Mouse (Mus musculus): Measurements from ENCODE around the gene Ercc8.

- TF ChIP-seq CTCF (IDR thresholded peaks at IDR 0.05; ENCODE audit: borderline replicate concordance, extremely low read depth, insufficient read depth, insufficient read length), result no peak
- no peak for TF ChIP-seq POLR2A (IDR thresholded peaks at IDR 0.05; ENCODE audit: borderline replicate concordance, extremely low read depth, insufficient read depth, insufficient read length, poor library complexity, severe bottlenecking)
These were observed 40.9 kb upstream of the Ercc8 start for GRCm38 (mm10) chr13:108117654-108118053.

Data from brain, embryonic 14.5 days (tissue).